Mouse (Mus musculus): ENCODE data around the gene H2al1h.
"Not testable (repeated sequence)": the region's sequence is repeated elsewhere in the genome, so short reads cannot be mapped to it uniquely, and the experiment has no call there.

The H2al1h gene

GRCm38 (mm10) chrX:11321192-11321591 lies at the start of gene H2al1h:
Gene H2al1h (plus strand): TSS chrX:11321492.
- in situ Hi-C loops (cut with MboI, MseI): loop anchor here (25.0 kb wide), 2 partner anchors 709 to 1459 kb away; no protein-coding TSS in a partner anchor

- in situ Hi-C loops (cut with MboI, MseI): no loop called here
Measured at GRCm38 (mm10) chrX:11273190-11273589, 48.1 kb upstream of the H2al1h start.

GRCm38 (mm10) chrX:11277083-11277482 lies 44.2 kb upstream of the H2al1h start:
- in situ Hi-C loops (cut with MboI, MseI): no loop called here

- in situ Hi-C loops (cut with MboI, MseI): loop anchor here (5.0 kb wide), 1 partner anchor 37 kb away; the partner anchor contains the start of genes H2al1f and H2al1g
Measured at GRCm38 (mm10) chrX:11280741-11281140, 40.6 kb upstream of the H2al1h start.

GRCm38 (mm10) chrX:11288306-11288882 lies 32.9 kb upstream of the H2al1h start:
- in situ Hi-C loops (cut with MboI, MseI): no loop called here

GRCm38 (mm10) chrX:11289244-11289643 lies 32.0 kb upstream of the H2al1h start:
- in situ Hi-C loops (cut with MboI, MseI): no loop called here

- in situ Hi-C loops (cut with MboI, MseI): not testable (repeated sequence)
Measured at GRCm38 (mm10) chrX:11298957-11299356, 22.3 kb upstream of the H2al1h start, which contains the start of gene H2al1a. Gene H2al1a (plus strand): TSS chrX:11299257.

- in situ Hi-C loops (cut with MboI, MseI): loop anchor here (25.0 kb wide), 2 partner anchors 690 to 1440 kb away; no protein-coding TSS in a partner anchor
Measured at GRCm38 (mm10) chrX:11302132-11302531, 19.2 kb upstream of the H2al1h start, which contains the start of gene H2al1b. Gene H2al1b (plus strand): TSS chrX:11302432.

- in situ Hi-C loops (cut with MboI, MseI): loop anchor here (25.0 kb wide), 2 partner anchors 693 to 1443 kb away; no protein-coding TSS in a partner anchor
Measured at GRCm38 (mm10) chrX:11305355-11305754, 15.9 kb upstream of the H2al1h start, which contains the start of gene H2al1c. Gene H2al1c (plus strand): TSS chrX:11305655.

- in situ Hi-C loops (cut with MboI, MseI): loop anchor here (25.0 kb wide), 2 partner anchors 696 to 1446 kb away; no protein-coding TSS in a partner anchor
Measured at GRCm38 (mm10) chrX:11308524-11308923, 12.8 kb upstream of the H2al1h start, which contains the start of gene H2al1d. Gene H2al1d (plus strand): TSS chrX:11308824.

- in situ Hi-C loops (cut with MboI, MseI): loop anchor here (25.0 kb wide), 2 partner anchors 699 to 1449 kb away; no protein-coding TSS in a partner anchor
Measured at GRCm38 (mm10) chrX:11311634-11312033, 9.7 kb upstream of the H2al1h start, which contains the start of gene H2al1e. Gene H2al1e (plus strand): TSS chrX:11311934.

- in situ Hi-C loops (cut with MboI, MseI): loop anchor here (5.0 to 25.0 kb wide), 3 partner anchors 33 to 1453 kb away; no protein-coding TSS in a partner anchor
Measured at GRCm38 (mm10) chrX:11314858-11315257, 6.4 kb upstream of the H2al1h start, which contains the start of gene H2al1f. Gene H2al1f (plus strand): TSS chrX:11315158.

GRCm38 (mm10) chrX:11317956-11318355 lies 3.3 kb upstream of the H2al1h start, which contains the start of gene H2al1g:
Gene H2al1g (plus strand): TSS chrX:11318256.
- in situ Hi-C loops (cut with MboI, MseI): loop anchor here (5.0 to 25.0 kb wide), 3 partner anchors 36 to 1456 kb away; no protein-coding TSS in a partner anchor

GRCm38 (mm10) chrX:11324359-11324758 lies 3.1 kb downstream of the H2al1h start, which contains the start of gene H2al1i:
Gene H2al1i (plus strand): TSS chrX:11324659.
- in situ Hi-C loops (cut with MboI, MseI): loop anchor here (25.0 kb wide), 2 partner anchors 712 to 1462 kb away; no protein-coding TSS in a partner anchor

- in situ Hi-C loops (cut with MboI, MseI): not testable (repeated sequence)
Measured at GRCm38 (mm10) chrX:11327522-11327921, 6.2 kb downstream of the H2al1h start, which contains the start of gene H2al1j. Gene H2al1j (plus strand): TSS chrX:11327822.

- in situ Hi-C loops (cut with MboI, MseI): no loop called here
Measured at GRCm38 (mm10) chrX:11345762-11346161, 24.5 kb downstream of the H2al1h start.

- in situ Hi-C loops (cut with MboI, MseI): no loop called here
Measured at GRCm38 (mm10) chrX:11346756-11347155, 25.5 kb downstream of the H2al1h start.

- in situ Hi-C loops (cut with MboI, MseI): no loop called here
Measured at GRCm38 (mm10) chrX:11360823-11361222, 39.5 kb downstream of the H2al1h start.

GRCm38 (mm10) chrX:11361261-11361660 lies 40.0 kb downstream of the H2al1h start:
- in situ Hi-C loops (cut with MboI, MseI): no loop called here

- in situ Hi-C loops (cut with MboI, MseI): no loop called here
Measured at GRCm38 (mm10) chrX:11363890-11364289, 42.6 kb downstream of the H2al1h start.

- in situ Hi-C loops (cut with MboI, MseI): no loop called here
Measured at GRCm38 (mm10) chrX:11365151-11365550, 43.9 kb downstream of the H2al1h start.
